Mouse (Mus musculus) embryonic fibroblast, embryonic 13.5 days (primary cell): ENCODE results near the gene Rnf43. TPM values are rescaled to one million over a fixed set of nuclear protein-coding genes. Genes with fewer than 3 reads are reported as not detected.

Experiments used
- H3K27ac ChIP-seq: 2 replicates; pipeline ENCODE4 v1.5.1; 2012; ENCODE audit warnings: low read length, control low read depth, inconsistent platforms; ENCODE audit not compliant: insufficient read depth
- H3K4me1 ChIP-seq: 2 replicates; pipeline ENCODE4 v1.6.1; 2011; ENCODE audit warnings: low read length; ENCODE audit not compliant: control insufficient read depth, insufficient read depth
- H3K4me3 ChIP-seq: 2 replicates; pipeline ENCODE4 v1.5.1; 2011; ENCODE audit warnings: mild to moderate bottlenecking, control low read depth, low read length; ENCODE audit not compliant: insufficient read depth
- CTCF ChIP-seq: IDR thresholded peaks from 2 replicates; pipeline ENCODE4 v1.5.1; 2011; ENCODE audit warnings: mild to moderate bottlenecking, control low read depth, low read length, moderate library complexity, borderline replicate concordance; ENCODE audit not compliant: insufficient read depth
- POLR2A ChIP-seq: IDR thresholded peaks from 2 replicates; pipeline ENCODE4 v1.6.1; 2011; ENCODE audit warnings: low read depth, mild to moderate bottlenecking, control low read depth, low read length, moderate library complexity
- polyA plus RNA-seq: library from polyadenylated mRNA; stranded (reverse); fragments of >200 nt; gene quantifications from 2 replicates; pipeline ENCODE4 v1.2.4, GENCODE M21; 2011; ENCODE audit warnings: low read depth; ENCODE audit not compliant: missing spikeins, insufficient read length

Gene Rnf43
- polyA plus RNA-seq, 1 experiment = 1.4 TPM

- no peak overlapping the region for H3K4me3 ChIP-seq
- no peak overlapping the region for H3K27ac ChIP-seq
- TF ChIP-seq CTCF (no peak), POLR2A (no peak)
- H3K4me1 ChIP-seq = no peaks in the 10 kb centered on the region; the same call in 1 of the 2 replicates
Measured at GRCm38 (mm10) chr11:87750521-87750920, 88.0 kb downstream of the Rnf43 start.

- no peak overlapping the region for H3K4me3 ChIP-seq
- H3K27ac ChIP-seq = no peak overlapping the region
- TF ChIP-seq CTCF (no peak), POLR2A (no peak)
- no peaks in the 10 kb centered on the region; the same call in 1 of the 2 replicates for H3K4me1 ChIP-seq
Measured at GRCm38 (mm10) chr11:87751031-87751430, 88.5 kb downstream of the Rnf43 start.

GRCm38 (mm10) chr11:87751491-87751966 lies 89.0 kb downstream of the Rnf43 start:
- Histone ChIP-seq H3K27ac (no peak overlapping the region), H3K4me1 (no peaks in the 10 kb centered on the region; the same call in 1 of the 2 replicates), H3K4me3 (no peak overlapping the region)
- no peak for TF ChIP-seq CTCF
- TF ChIP-seq POLR2A = no peak

GRCm38 (mm10) chr11:87752307-87752706 lies 89.8 kb downstream of the Rnf43 start:
- H3K4me1 ChIP-seq = no peaks in the 10 kb centered on the region; the same call in 1 of the 2 replicates
- H3K27ac ChIP-seq = no peak overlapping the region
- H3K4me3 ChIP-seq = no peak overlapping the region
- no peak for TF ChIP-seq CTCF
- no peak for TF ChIP-seq POLR2A

GRCm38 (mm10) chr11:87753255-87753654 lies 90.7 kb downstream of the Rnf43 start:
- Histone ChIP-seq H3K27ac (no peak overlapping the region), H3K4me3 (no peak overlapping the region), H3K4me1 (no peaks in the 10 kb centered on the region; the same call in 1 of the 2 replicates)
- TF ChIP-seq POLR2A = no peak
- no peak for TF ChIP-seq CTCF

GRCm38 (mm10) chr11:87753891-87754501 lies 91.5 kb downstream of the Rnf43 start:
- no peak overlapping the region for H3K27ac ChIP-seq
- H3K4me1 ChIP-seq = no peaks in the 10 kb centered on the region; the same call in 1 of the 2 replicates
- H3K4me3 ChIP-seq = no peak overlapping the region
- TF ChIP-seq POLR2A (no peak), CTCF (no peak)

GRCm38 (mm10) chr11:87754603-87755002 lies 92.1 kb downstream of the Rnf43 start:
- Histone ChIP-seq H3K27ac (no peak overlapping the region), H3K4me3 (no peak overlapping the region), H3K4me1 (no peaks in the 10 kb centered on the region; the same call in 1 of the 2 replicates)
- TF ChIP-seq POLR2A (no peak), CTCF (no peak)

- H3K27ac ChIP-seq = no peak overlapping the region
- TF ChIP-seq CTCF (no peak), POLR2A (no peak)
- H3K4me1 ChIP-seq = no peaks in the 10 kb centered on the region
- no peak overlapping the region for H3K4me3 ChIP-seq
Measured at GRCm38 (mm10) chr11:87755360-87756017, 93.0 kb downstream of the Rnf43 start.

GRCm38 (mm10) chr11:87756251-87756820 lies 93.8 kb downstream of the Rnf43 start:
- Histone ChIP-seq H3K4me3 (no peak overlapping the region), H3K27ac (no peak overlapping the region), H3K4me1 (no peaks in the 10 kb centered on the region)
- TF ChIP-seq POLR2A (no peak), CTCF (no peak)
